ENCODE assay signal across 8 mouse cellular contexts in the genomic region with DNA sequence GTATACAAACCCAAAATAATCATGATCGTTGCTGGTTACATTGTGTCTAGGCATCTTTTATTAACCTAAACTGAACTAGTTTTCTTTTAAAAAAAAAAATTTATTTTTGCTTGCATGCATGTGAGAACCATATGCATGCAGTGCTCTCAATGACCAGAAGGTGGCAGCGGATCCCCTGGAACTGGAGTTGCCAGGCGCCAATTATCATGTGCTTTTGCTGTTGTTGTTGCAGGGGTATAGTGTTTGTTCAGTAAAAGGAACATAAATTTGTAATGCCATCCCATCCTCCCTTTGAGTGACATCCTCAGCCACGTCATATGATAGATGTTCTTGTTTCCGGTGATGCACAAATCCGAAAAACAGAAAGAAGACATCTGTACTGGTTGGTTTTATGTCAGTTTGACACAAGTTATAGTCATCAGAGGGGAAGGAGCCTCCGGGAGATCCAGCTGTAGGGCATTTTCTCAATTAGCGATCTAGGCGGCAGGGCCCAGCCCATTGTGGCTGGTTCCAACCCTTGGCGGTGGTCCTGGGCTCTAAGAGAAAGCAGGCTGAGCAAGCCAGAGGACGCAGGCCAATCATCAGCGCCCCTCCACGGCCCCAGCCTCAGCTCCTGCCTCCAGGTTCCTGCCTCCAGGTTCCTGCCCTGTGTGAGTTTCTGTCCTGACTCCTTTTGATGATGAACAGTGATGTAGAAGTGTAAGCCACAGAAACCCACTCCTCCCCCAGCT. TPM values are rescaled to one million over a fixed set of nuclear protein-coding genes. Genes with fewer than 3 reads are reported as not detected.
DNase-seq lines count a peak whose midpoint lies in the region; ATAC-seq lines count a peak whose summit lies in the region.

No protein-coding gene starts in this region.

- no peak overlapping the region for H3K27ac ChIP-seq in hindbrain, embryonic 11.5 days (ENCODE audit: low read depth, low read length)
- no peak overlapping the region for H3K27ac ChIP-seq in hindbrain, embryonic 12.5 days
- no peak overlapping the region for H3K27ac ChIP-seq in embryonic facial prominence, embryonic 14.5 days (replicated peaks; ENCODE audit: low read depth, low read length)

- no peak overlapping the region for H3K4me2 ChIP-seq in hindbrain, embryonic 11.5 days (replicated peaks; ENCODE audit: low read depth, low read length)
- no peak overlapping the region for H3K4me2 ChIP-seq in hindbrain, embryonic 12.5 days (replicated peaks)
- H3K4me2 ChIP-seq in embryonic facial prominence, embryonic 14.5 days (ENCODE audit: low read depth, low read length) = no peak overlapping the region

- WGBS in hindbrain, embryonic 11.5 days = 48% methylated on average over 13 of the region's 13 CpGs
- WGBS in hindbrain, embryonic 12.5 days = 44% methylated on average over 13 of the region's 13 CpGs
- 42% methylated on average over 13 of the region's 13 CpGs for WGBS in embryonic facial prominence, embryonic 14.5 days

- no peaks in the 10 kb centered on the region for H3K9me3 ChIP-seq in hindbrain, embryonic 11.5 days (ENCODE audit: control insufficient read depth, low read length)
- H3K9me3 ChIP-seq in hindbrain, embryonic 12.5 days (replicated peaks) = no peaks in the 10 kb centered on the region
- no peaks in the 10 kb centered on the region for H3K9me3 ChIP-seq in embryonic facial prominence, embryonic 14.5 days (ENCODE audit: control insufficient read depth, low read length)

- DNase-seq in hindbrain, embryonic 11.5 days (ENCODE audit: low spot score) = peak; percentile 85
- peak; percentile 28 to 57 for DNase-seq in adrenal gland, postnatal 4 days (ENCODE audit: low spot score in 2 of 2)
- peak; percentile 76 for DNase-seq in embryonic facial prominence, embryonic 14.5 days (ENCODE audit: low spot score)
- DNase-seq in heart, postnatal 36 days = peak; percentile 79 to 90
- DNase-seq in left cerebral cortex, postnatal 25 days (ENCODE audit: low spot score in 2 of 2) = peak; percentile 77 to 80
- DNase-seq in neural tube, embryonic 10.5 days (ENCODE audit: extremely low spot score, low spot score) = peak; percentile 81
- peak; percentile 91 for DNase-seq in testis, postnatal 10 days (ENCODE audit: low spot score)

- ATAC-seq in hindbrain, embryonic 11.5 days (ENCODE audit: low FRiP score) = no peak
- no peak for ATAC-seq in hindbrain, embryonic 12.5 days (ENCODE audit: low FRiP score)
- ATAC-seq in embryonic facial prominence, embryonic 14.5 days (ENCODE audit: low read depth) = no peak

- H3K9ac ChIP-seq in hindbrain, embryonic 11.5 days (ENCODE audit: low read depth, low read length) = no peak overlapping the region
- no peak overlapping the region for H3K9ac ChIP-seq in hindbrain, embryonic 12.5 days
- no peak overlapping the region for H3K9ac ChIP-seq in embryonic facial prominence, embryonic 14.5 days (ENCODE audit: low read depth, low read length)

- H3K4me3 ChIP-seq in hindbrain, embryonic 11.5 days (ENCODE audit: low read depth, low read length) = no peak overlapping the region
- no peak overlapping the region for H3K4me3 ChIP-seq in hindbrain, embryonic 12.5 days
- no peak overlapping the region for H3K4me3 ChIP-seq in embryonic facial prominence, embryonic 14.5 days (ENCODE audit: low read depth, low read length)

- peaks cover 11% of the 10 kb centered on the region; the same call in 1 of the 2 replicates for H3K27me3 ChIP-seq in hindbrain, embryonic 11.5 days (ENCODE audit: control insufficient read depth, insufficient read depth, low read length)
- H3K27me3 ChIP-seq in hindbrain, embryonic 12.5 days = peaks cover 45% of the 10 kb centered on the region
- H3K27me3 ChIP-seq in embryonic facial prominence, embryonic 14.5 days (replicated peaks; ENCODE audit: control insufficient read depth, insufficient read depth, low read length) = peaks cover 18% of the 10 kb centered on the region

- no peaks in the 10 kb centered on the region for H3K4me1 ChIP-seq in hindbrain, embryonic 11.5 days (replicated peaks; ENCODE audit: control insufficient read depth, insufficient read depth, low read length)
- H3K4me1 ChIP-seq in hindbrain, embryonic 12.5 days = peaks cover 7% of the 10 kb centered on the region
- peaks cover 6% of the 10 kb centered on the region; the same call in 1 of the 2 replicates for H3K4me1 ChIP-seq in embryonic facial prominence, embryonic 14.5 days (ENCODE audit: control insufficient read depth, insufficient read depth, low read length)

- intact Hi-C loops in heart, postnatal 36 days (cut with DNase I) = loop anchor here (1.0 to 10.0 kb wide), 6 partner anchors 142 to 1202 kb away; a partner anchor contains a TSS
- intact Hi-C loops in left cerebral cortex, postnatal 25 days (cut with DNase I) = loop anchor here (1.0 to 10.0 kb wide), 5 partner anchors 342 to 1192 kb away; no protein-coding TSS in a partner anchor

- H3K36me3 ChIP-seq in hindbrain, embryonic 11.5 days (ENCODE audit: control insufficient read depth, insufficient read depth, low read length) = no peaks in the 10 kb centered on the region
- H3K36me3 ChIP-seq in hindbrain, embryonic 12.5 days = no peaks in the 10 kb centered on the region
- H3K36me3 ChIP-seq in embryonic facial prominence, embryonic 14.5 days (ENCODE audit: control insufficient read depth, insufficient read depth, low read length) = no peaks in the 10 kb centered on the region

RNA-seq across cellular contexts. Expression of a gene that starts 5.5 kb away (rescaled TPM):
- polyA plus RNA-seq in hindbrain, embryonic 11.5 days (2014; fragmentation: Nextera tagmentation; extraction: Ambion mirVana) = 3.8 and 4.0 TPM in 2 replicates
- 5.7 and 6.2 TPM in 2 replicates for polyA plus RNA-seq in hindbrain, embryonic 12.5 days (2016; fragmentation: Nextera tagmentation; extraction: Ambion mirVana)
- 10 to 100 TPM; 21.2 to 21.8 TPM for total RNA-seq in adrenal gland, postnatal 4 days (2021)
- 8.2 and 9.0 TPM in 2 replicates for polyA plus RNA-seq in embryonic facial prominence, embryonic 14.5 days (2014; fragmentation: Nextera tagmentation; extraction: Ambion mirVana)
- 10 to 100 TPM; 13.9 to 15.4 TPM for total RNA-seq in heart, postnatal 36 days (2021)
- 10 to 100 TPM in 1 of 2 experiments, 1 to 10 TPM in 1; 9.0 to 14.9 TPM for total RNA-seq in left cerebral cortex, postnatal 25 days (2021)
